28 mouse cellular contexts compared by ENCODE assay signal in genomic region chr4:111215191-111215762, GRCm38 (mm10).
DNase-seq lines count a peak whose midpoint lies in the region; ATAC-seq lines count a peak whose summit lies in the region.
"Had no signal": no experiment of that assay in that cellular context is flagged by ENCODE, and none has a peak within 500 bp of the region (broad histone marks: within the 10 kb centered on the region; RNA-seq: fewer than 3 reads in every experiment).

No protein-coding gene starts in this region.

- no peak overlapping the region for H3K27ac ChIP-seq in midbrain, embryonic 15.5 days
- H3K27ac ChIP-seq: embryonic facial prominence, embryonic 10.5 days; embryonic facial prominence, embryonic 15.5 days; forebrain, embryonic 13.5 days; heart, embryonic 10.5 days; heart, embryonic 15.5 days; liver, embryonic 15.5 days; neural tube, embryonic 15.5 days had no signal

- WGBS in midbrain, embryonic 15.5 days = 73% methylated on average over 3 of the region's 3 CpGs

- no peaks in the 10 kb centered on the region for H3K9me3 ChIP-seq in midbrain, embryonic 15.5 days
- H3K9me3 ChIP-seq: embryonic facial prominence, embryonic 10.5 days; embryonic facial prominence, embryonic 15.5 days; forebrain, embryonic 13.5 days; heart, embryonic 10.5 days; heart, embryonic 15.5 days; liver, embryonic 15.5 days; neural tube, embryonic 15.5 days had no signal

- H3K36me3 ChIP-seq in midbrain, embryonic 15.5 days (replicated peaks) = no peaks in the 10 kb centered on the region
- H3K36me3 ChIP-seq: embryonic facial prominence, embryonic 10.5 days; embryonic facial prominence, embryonic 15.5 days; heart, embryonic 10.5 days; heart, embryonic 15.5 days; liver, embryonic 15.5 days; neural tube, embryonic 15.5 days had no signal

- no peak overlapping the region for H3K4me3 ChIP-seq in midbrain, embryonic 15.5 days
- H3K4me3 ChIP-seq: embryonic facial prominence, embryonic 10.5 days; embryonic facial prominence, embryonic 15.5 days; forebrain, embryonic 13.5 days; heart, embryonic 10.5 days; heart, embryonic 15.5 days; liver, embryonic 15.5 days; neural tube, embryonic 15.5 days had no signal

- no peaks in the 10 kb centered on the region for H3K27me3 ChIP-seq in midbrain, embryonic 15.5 days (replicated peaks)
- H3K27me3 ChIP-seq: CH12.LX; embryonic facial prominence, embryonic 15.5 days; forebrain, embryonic 13.5 days; heart, embryonic 15.5 days; liver, embryonic 15.5 days; neural tube, embryonic 15.5 days had no signal

- peak; percentile 83 for ATAC-seq in frontal cortex, adult (ENCODE audit: low TSS enrichment)
- no peak for ATAC-seq in midbrain, embryonic 15.5 days (replicated peaks)
- ATAC-seq: activated CD4-positive, CD25-positive, alpha-beta regulatory T cell, adult 4 months; forebrain, embryonic 13.5 days; hindbrain, embryonic 16.5 days had no signal

- H3K4me2 ChIP-seq in midbrain, embryonic 15.5 days = no peak overlapping the region
- H3K4me2 ChIP-seq: embryonic facial prominence, embryonic 15.5 days; forebrain, embryonic 13.5 days; heart, embryonic 15.5 days; liver, embryonic 15.5 days; lung, embryonic 14.5 days; neural tube, embryonic 15.5 days had no signal

- H3K4me1 ChIP-seq in midbrain, embryonic 15.5 days = no peaks in the 10 kb centered on the region
- H3K4me1 ChIP-seq: embryonic facial prominence, embryonic 10.5 days; embryonic facial prominence, embryonic 15.5 days; heart, embryonic 10.5 days; heart, embryonic 15.5 days; liver, embryonic 15.5 days; neural tube, embryonic 15.5 days had no signal

- DNase-seq in frontal cortex, postnatal 25 days (ENCODE audit: low spot score in 2 of 2) = no peak
- DNase-seq in left cerebral cortex, adult 18-20 months (ENCODE audit: low spot score in 2 of 2) = peak; percentile 4 to 12
- no peak for DNase-seq in left cerebral cortex, adult 11 months (ENCODE audit: low spot score)
- peak; percentile 14 for DNase-seq in right cerebral cortex, postnatal 25 days
- DNase-seq in right cerebral cortex, postnatal 4 days = no peak
- DNase-seq: adrenal gland, adult 2 months; cerebellum, adult 8-10 months; cerebellum, postnatal 25 days; gastrocnemius, postnatal 14 days; kidney, adult 9 months; kidney, postnatal 10 days; lung, embryonic 14.5 days; lung, postnatal 14 days; midbrain, embryonic 14.5 days; retina, postnatal 1 day; thymus, postnatal 14 days had no signal

- H3K9ac ChIP-seq in midbrain, embryonic 15.5 days = no peak overlapping the region
- H3K9ac ChIP-seq: embryonic facial prominence, embryonic 15.5 days; forebrain, embryonic 13.5 days; heart, embryonic 15.5 days; liver, embryonic 15.5 days; lung, embryonic 14.5 days; neural tube, embryonic 15.5 days had no signal

Comparison
In these comparisons a context has a peak if more than half of its experiments do, and no peak if none do; other contexts are left out.
1. DNase-seq: peak in left cerebral cortex, adult 18-20 months (2 of 2) and right cerebral cortex, postnatal 25 days (single experiment); none in frontal cortex, postnatal 25 days (0 of 2), left cerebral cortex, adult 11 months (single experiment) and right cerebral cortex, postnatal 4 days (single experiment).